31 mouse cellular contexts compared by ENCODE assay signal in genomic region chr5:107040489-107040888, GRCm38 (mm10).
DNase-seq lines count a peak whose midpoint lies in the region; ATAC-seq and TF ChIP-seq lines count a peak whose summit lies in the region.
"Had no signal": no experiment of that assay in that cellular context is flagged by ENCODE, and none has a peak within 500 bp of the region (broad histone marks: within the 10 kb centered on the region; RNA-seq: fewer than 3 reads in every experiment).

No protein-coding gene starts in this region.

- no peak overlapping the region for H3K4me2 ChIP-seq in lung, embryonic 16.5 days (ENCODE audit: low read depth, low read length)
- H3K4me2 ChIP-seq in intestine, embryonic 16.5 days (ENCODE audit: low read depth, low read length): no peak overlapping the region
- no peak overlapping the region for H3K4me2 ChIP-seq in stomach, embryonic 16.5 days (ENCODE audit: low read depth, low read length)
- no peak overlapping the region for H3K4me2 ChIP-seq in midbrain, embryonic 14.5 days (ENCODE audit: low read length)
- H3K4me2 ChIP-seq: embryonic facial prominence, embryonic 15.5 days; forebrain, embryonic 12.5 days; heart, embryonic 15.5 days; midbrain, embryonic 11.5 days; neural tube, embryonic 12.5 days had no signal

- WGBS in lung, embryonic 16.5 days: 68% methylated on average over 10 of the region's 10 CpGs
- WGBS in intestine, embryonic 16.5 days: 47% methylated on average over 10 of the region's 10 CpGs
- WGBS in stomach, embryonic 16.5 days: 49% methylated on average over 10 of the region's 10 CpGs
- WGBS in midbrain, embryonic 14.5 days: 91% methylated on average over 10 of the region's 10 CpGs

- DNase-seq in gastrocnemius, adult 2 months: no peak
- no peak for DNase-seq in gastrocnemius, postnatal 25 days
- no peak for DNase-seq in lung, postnatal 10 days
- no peak for DNase-seq in layer of hippocampus, adult 9-10 months (ENCODE audit: low spot score)
- no peak for DNase-seq in midbrain, embryonic 14.5 days
- DNase-seq: adrenal gland, adult 8-10 months; cerebellum, adult 8-10 months; cerebellum, postnatal 25 days; forebrain, postnatal 0 days; gastrocnemius, postnatal 10 days; kidney, adult 18-20 months; kidney, postnatal 14 days; left cerebral cortex, postnatal 4 days; lung, adult 2 months; right cerebral cortex, postnatal 4 days; thymus, postnatal 4 days had no signal

- H3K9me3 ChIP-seq in lung, embryonic 16.5 days (ENCODE audit: control insufficient read depth, low read length): no peaks in the 10 kb centered on the region; the same call in 1 of the 2 replicates
- no peaks in the 10 kb centered on the region for H3K9me3 ChIP-seq in intestine, embryonic 16.5 days (ENCODE audit: control insufficient read depth, low read length)
- H3K9me3 ChIP-seq in stomach, embryonic 16.5 days (replicated peaks; ENCODE audit: control insufficient read depth, low read length): 0 out of 2 replicates have a peak, but pooled peaks cover 4% of the 10 kb centered on the region
- H3K9me3 ChIP-seq in midbrain, embryonic 14.5 days (ENCODE audit: control insufficient read depth, low read length): no peaks in the 10 kb centered on the region
- H3K9me3 ChIP-seq: embryonic facial prominence, embryonic 15.5 days; forebrain, embryonic 12.5 days; heart, embryonic 10.5 days; heart, embryonic 15.5 days; neural tube, embryonic 12.5 days had no signal

- H3K36me3 ChIP-seq in lung, embryonic 16.5 days (ENCODE audit: control insufficient read depth, insufficient read depth, low read length): no peaks in the 10 kb centered on the region
- H3K36me3 ChIP-seq in intestine, embryonic 16.5 days (ENCODE audit: control insufficient read depth, insufficient read depth, low read length): no peaks in the 10 kb centered on the region
- no peaks in the 10 kb centered on the region for H3K36me3 ChIP-seq in stomach, embryonic 16.5 days (ENCODE audit: control insufficient read depth, insufficient read depth, low read length)
- no peaks in the 10 kb centered on the region for H3K36me3 ChIP-seq in midbrain, embryonic 14.5 days (ENCODE audit: control insufficient read depth, insufficient read depth, low read length)
- H3K36me3 ChIP-seq: embryonic facial prominence, embryonic 10.5 days; embryonic facial prominence, embryonic 15.5 days; forebrain, embryonic 12.5 days; heart, embryonic 10.5 days; heart, embryonic 15.5 days; neural tube, embryonic 12.5 days had no signal

- no peak for ATAC-seq in lung, embryonic 16.5 days (ENCODE audit: low read depth)
- peak; percentile 49 for ATAC-seq in intestine, embryonic 16.5 days
- ATAC-seq in stomach, embryonic 16.5 days (ENCODE audit: insufficient read depth, low FRiP score): peak; percentile 75; the same call in 1 of the 2 replicates
- no peak for ATAC-seq in midbrain, embryonic 14.5 days (ENCODE audit: low FRiP score, low TSS enrichment)
- ATAC-seq: activated CD4-positive, CD25-positive, alpha-beta regulatory T cell, adult 4 months; forebrain, postnatal 0 days; hindbrain, embryonic 16.5 days had no signal

- H3K4me1 ChIP-seq in lung, embryonic 16.5 days (replicated peaks; ENCODE audit: control insufficient read depth, insufficient read depth, low read length): peaks cover 8% of the 10 kb centered on the region
- H3K4me1 ChIP-seq in intestine, embryonic 16.5 days (ENCODE audit: control insufficient read depth, insufficient read depth, low read length): peaks cover 13% of the 10 kb centered on the region
- peaks cover 13% of the 10 kb centered on the region for H3K4me1 ChIP-seq in stomach, embryonic 16.5 days (ENCODE audit: control insufficient read depth, insufficient read depth, low read length)
- no peaks in the 10 kb centered on the region for H3K4me1 ChIP-seq in midbrain, embryonic 14.5 days (ENCODE audit: control insufficient read depth, insufficient read depth, low read length)
- H3K4me1 ChIP-seq: forebrain, embryonic 12.5 days; neural tube, embryonic 12.5 days had no signal

- no peak for TF ChIP-seq CTCF in gastrocnemius, adult 2 months (IDR thresholded peaks at IDR 0.05)

- peak overlapping the region; percentile 74 for H3K27ac ChIP-seq in gastrocnemius, adult 2 months
- H3K27ac ChIP-seq in lung, embryonic 16.5 days (ENCODE audit: low read length): peak overlapping the region; percentile 4; the same call in 1 of the 2 replicates
- H3K27ac ChIP-seq in intestine, embryonic 16.5 days (ENCODE audit: low read length): peak overlapping the region; percentile 60
- peak overlapping the region; percentile 82 for H3K27ac ChIP-seq in stomach, embryonic 16.5 days (ENCODE audit: low read length)
- no peak overlapping the region for H3K27ac ChIP-seq in midbrain, embryonic 14.5 days (replicated peaks; ENCODE audit: low read depth, low read length)
- H3K27ac ChIP-seq: embryonic facial prominence, embryonic 10.5 days; embryonic facial prominence, embryonic 15.5 days; forebrain, embryonic 12.5 days; heart, embryonic 10.5 days; heart, embryonic 15.5 days; liver, embryonic 14.5 days; neural tube, embryonic 12.5 days had no signal

- H3K27me3 ChIP-seq in lung, embryonic 16.5 days (ENCODE audit: control insufficient read depth, insufficient read depth, low read depth, low read length): no peaks in the 10 kb centered on the region
- H3K27me3 ChIP-seq in intestine, embryonic 16.5 days (replicated peaks; ENCODE audit: control insufficient read depth, insufficient read depth, low read length): no peaks in the 10 kb centered on the region
- H3K27me3 ChIP-seq in stomach, embryonic 16.5 days (ENCODE audit: control insufficient read depth, insufficient read depth, low read length): no peaks in the 10 kb centered on the region
- no peaks in the 10 kb centered on the region for H3K27me3 ChIP-seq in midbrain, embryonic 14.5 days (ENCODE audit: control insufficient read depth, insufficient read depth, low read length)
- H3K27me3 ChIP-seq: CH12.LX; embryonic facial prominence, embryonic 15.5 days; forebrain, embryonic 12.5 days; heart, embryonic 15.5 days; neural tube, embryonic 12.5 days had no signal

- H3K9ac ChIP-seq in lung, embryonic 16.5 days (ENCODE audit: low read length): no peak overlapping the region
- no peak overlapping the region for H3K9ac ChIP-seq in intestine, embryonic 16.5 days (ENCODE audit: low read depth, low read length)
- H3K9ac ChIP-seq in stomach, embryonic 16.5 days (ENCODE audit: low read length): 0 out of 2 replicates have a peak overlapping the region, but pooled peaks have one; percentile 29
- H3K9ac ChIP-seq in midbrain, embryonic 14.5 days (replicated peaks; ENCODE audit: low read length): no peak overlapping the region
- H3K9ac ChIP-seq: embryonic facial prominence, embryonic 15.5 days; forebrain, embryonic 12.5 days; forebrain, postnatal 0 days; heart, embryonic 15.5 days; liver, embryonic 14.5 days; neural tube, embryonic 12.5 days had no signal

- intact Hi-C loops in gastrocnemius, adult 2 months (cut with DNase I): no loop called here

- H3K4me3 ChIP-seq in gastrocnemius, adult 2 months: no peak overlapping the region
- no peak overlapping the region for H3K4me3 ChIP-seq in lung, embryonic 16.5 days (ENCODE audit: low read length)
- no peak overlapping the region for H3K4me3 ChIP-seq in intestine, embryonic 16.5 days (ENCODE audit: low read length)
- H3K4me3 ChIP-seq in stomach, embryonic 16.5 days (replicated peaks; ENCODE audit: low read length): no peak overlapping the region
- H3K4me3 ChIP-seq in midbrain, embryonic 14.5 days (replicated peaks; ENCODE audit: low read depth, low read length): no peak overlapping the region
- H3K4me3 ChIP-seq: embryonic facial prominence, embryonic 10.5 days; embryonic facial prominence, embryonic 15.5 days; forebrain, embryonic 12.5 days; heart, embryonic 10.5 days; heart, embryonic 15.5 days; myocyte; neural tube, embryonic 12.5 days had no signal

Comparison
In these comparisons a context has a peak if more than half of its experiments do, and no peak if none do; other contexts are left out.
1. ATAC-seq: peak in intestine, embryonic 16.5 days (single experiment) and stomach, embryonic 16.5 days (single experiment); none in lung, embryonic 16.5 days (single experiment) and midbrain, embryonic 14.5 days (single experiment).